Mouse (Mus musculus) 416B (cell line): ENCODE data around the gene Igsf23.
"Not testable (repeated sequence)": the region's sequence is repeated elsewhere in the genome, so short reads cannot be mapped to it uniquely, and the experiment has no call there.

Experiments
- DNase-seq: peaks from one replicate; pipeline ENCODE4 v3.0.0; 2011; ENCODE audit warnings: low read depth

Gene Igsf23

GRCm38 (mm10) chr7:19950589-19950988 is at the start of gene Igsf23:
Gene Igsf23, minus strand, starts transcription at chr7:19950756.
- no peak for DNase-seq

GRCm38 (mm10) chr7:19996721-19997120 is 46.2 kb upstream of the Igsf23 start:
- DNase-seq, result not testable (repeated sequence)

GRCm38 (mm10) chr7:19991165-19991564 is 40.6 kb upstream of the Igsf23 start, which contains the start of gene Nlrp9b:
Gene Nlrp9b, plus strand, starts transcription at chr7:19991465.
- not testable (repeated sequence) for DNase-seq

- no peak for DNase-seq
These were observed 21.0 kb upstream of the Igsf23 start for GRCm38 (mm10) chr7:19971516-19971915.

- no peak for DNase-seq
These were observed 19.6 kb upstream of the Igsf23 start for GRCm38 (mm10) chr7:19970196-19970595.

- peak; percentile 30 for DNase-seq
These were observed 19.1 kb upstream of the Igsf23 start for GRCm38 (mm10) chr7:19969541-19970090.

- no peak for DNase-seq
These were observed 18.6 kb upstream of the Igsf23 start for GRCm38 (mm10) chr7:19969106-19969505.

- no peak for DNase-seq
These were observed 14.5 kb upstream of the Igsf23 start, which contains the start of gene Ceacam20 for GRCm38 (mm10) chr7:19964985-19965579. Gene Ceacam20, plus strand, starts transcription at chr7:19965412.

- DNase-seq, result no peak
These were observed 11.9 kb upstream of the Igsf23 start for GRCm38 (mm10) chr7:19962423-19962822.

GRCm38 (mm10) chr7:19956341-19956781 is 5.8 kb upstream of the Igsf23 start:
- peak; percentile 88 for DNase-seq

- no peak for DNase-seq
These were observed 5.3 kb upstream of the Igsf23 start for GRCm38 (mm10) chr7:19955861-19956260.

- DNase-seq, result no peak
These were observed 2.5 kb upstream of the Igsf23 start for GRCm38 (mm10) chr7:19953054-19953453.

GRCm38 (mm10) chr7:19952320-19952986 is 1.9 kb upstream of the Igsf23 start:
- no peak for DNase-seq

GRCm38 (mm10) chr7:19949996-19950395 is 560 bp downstream of the Igsf23 start:
- DNase-seq, result no peak

- DNase-seq, result no peak
These were observed 1.6 kb downstream of the Igsf23 start for GRCm38 (mm10) chr7:19948956-19949355.

GRCm38 (mm10) chr7:19945821-19946515 is 4.6 kb downstream of the Igsf23 start:
- DNase-seq, result peak; percentile 28

GRCm38 (mm10) chr7:19945201-19945600 is 5.4 kb downstream of the Igsf23 start:
- DNase-seq, result peak; percentile 48

GRCm38 (mm10) chr7:19944709-19945108 is 5.8 kb downstream of the Igsf23 start:
- DNase-seq, result no peak

GRCm38 (mm10) chr7:19940256-19940655 is 10.3 kb downstream of the Igsf23 start:
- DNase-seq, result peak; percentile 63

- peak; percentile 82 for DNase-seq
These were observed 10.9 kb downstream of the Igsf23 start for GRCm38 (mm10) chr7:19939555-19940235.

GRCm38 (mm10) chr7:19937229-19937821 is 13.2 kb downstream of the Igsf23 start:
- no peak for DNase-seq

- peak; percentile 50 for DNase-seq
These were observed 14.6 kb downstream of the Igsf23 start for GRCm38 (mm10) chr7:19935961-19936360.
